Mouse (Mus musculus) intestine, embryonic 14.5 days (tissue): Measurements from ENCODE around the gene Nfib. TPM values are rescaled to one million over a fixed set of nuclear protein-coding genes. Genes with fewer than 3 reads are reported as not detected.

Source experiments
- ATAC-seq: fragments of 200-750 bp; cut with Nextera tagmentation; replicated peaks from 2 replicates; pipeline ENCODE4 v1.8.0; 2017; ENCODE audit warnings: low read depth, moderate number of reproducible peaks, moderate TSS enrichment, moderate library complexity; ENCODE audit not compliant: low FRiP score, low TSS enrichment
- DNase-seq: peaks from one replicate; pipeline ENCODE4 v3.0.0-alpha.2; 2018; ENCODE audit warnings: low spot score
- H3K27ac ChIP-seq: fragments of 300-500 bp; sonication (generic); 2 replicates; pipeline ENCODE4 v1.5.1; 2014; ENCODE audit warnings: low read depth, mild to moderate bottlenecking, control low read depth
- H3K27me3 ChIP-seq: fragments of 300-500 bp; sonication (generic); replicated peaks from 2 replicates; pipeline ENCODE4 v1.6.1; 2014; ENCODE audit warnings: low read length, control low read depth; ENCODE audit not compliant: control insufficient read depth, insufficient read depth
- H3K36me3 ChIP-seq: fragments of 300-500 bp; sonication (generic); 2 replicates; pipeline ENCODE4 v1.6.1; 2014; ENCODE audit warnings: low read length, control low read depth; ENCODE audit not compliant: control insufficient read depth, insufficient read depth
- H3K4me1 ChIP-seq: fragments of 300-500 bp; sonication (generic); replicated peaks from 2 replicates; pipeline ENCODE4 v1.6.1; 2014; ENCODE audit warnings: low read length, control low read depth, mixed read lengths; ENCODE audit not compliant: control insufficient read depth, insufficient read depth
- H3K4me2 ChIP-seq: fragments of 300-500 bp; sonication (generic); 2 replicates; pipeline ENCODE4 v1.6.1; 2014; ENCODE audit warnings: low read length
- H3K4me3 ChIP-seq: fragments of 300-500 bp; sonication (generic); 2 replicates; pipeline ENCODE4 v1.5.1; 2014; ENCODE audit warnings: low read depth, low read length, control low read depth, mixed read lengths
- H3K9ac ChIP-seq: fragments of 300-500 bp; sonication (generic); 2 replicates; pipeline ENCODE4 v1.6.1; 2014; ENCODE audit warnings: mild to moderate bottlenecking, low read length
- H3K9me3 ChIP-seq: fragments of 300-500 bp; sonication (generic); 2 replicates; pipeline ENCODE4 v1.6.1; 2016; ENCODE audit warnings: low read length, control low read depth; ENCODE audit not compliant: control insufficient read depth
- whole genome bisulfite sequencing: fragments of 180-500 bp; shearing (Covaris S2); extraction: QIAGEN DNeasy Blood & Tissue Kit; methylation state at CpG from one replicate; pipeline ENCODE4 v1.1.7; 2014; 5-methylcytosine and 5-hydroxymethylcytosine counted together
- polyA plus RNA-seq: library from polyadenylated mRNA; unstranded; fragments of >200 nt; fragmentation: Nextera tagmentation; extraction: Ambion mirVana; gene quantifications from 2 replicates; pipeline ENCODE4 v1.2.1, GENCODE M21; 2014

Gene Nfib
- polyA plus RNA-seq, 1 experiment from 2014 or later = 61.7 TPM

DNA sequence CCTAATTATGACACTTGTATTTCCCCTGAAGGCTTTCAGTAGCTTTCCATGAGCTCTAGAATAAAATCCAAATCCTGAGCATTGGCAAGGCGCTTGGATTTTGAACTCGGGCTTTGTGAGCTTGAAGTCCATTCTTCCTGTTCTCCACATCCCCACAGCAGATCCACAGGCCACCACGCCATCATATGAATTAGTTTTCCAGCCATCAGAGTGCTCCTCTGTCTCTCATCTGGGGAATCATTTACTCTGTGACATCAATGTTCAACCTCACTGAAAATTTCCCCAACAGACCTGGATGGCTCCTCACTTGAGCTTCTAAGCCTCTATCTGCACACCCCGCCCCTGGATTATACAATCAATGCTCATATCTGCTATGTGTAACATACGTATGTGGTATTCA is 262.1 kb downstream of the Nfib start:
- Histone ChIP-seq H3K4me3 (no peak overlapping the region), H3K27ac (0 out of 2 replicates have a peak overlapping the region, but pooled peaks have one; percentile 36), H3K9me3 (no peaks in the 10 kb centered on the region), H3K4me2 (no peak overlapping the region), H3K9ac (no peak overlapping the region), H3K36me3 (no peaks in the 10 kb centered on the region), H3K4me1 (peaks cover 41% of the 10 kb centered on the region), H3K27me3 (no peaks in the 10 kb centered on the region)
- DNase-seq (no peak), ATAC-seq (no peak)
- 86% methylated on average over 5 of the region's 5 CpGs for WGBS

- 43% methylated on average over 5 of the region's 5 CpGs for WGBS
- Histone ChIP-seq H3K9ac (no peak overlapping the region), H3K4me2 (no peak overlapping the region), H3K9me3 (no peaks in the 10 kb centered on the region), H3K27me3 (no peaks in the 10 kb centered on the region), H3K27ac (no peak overlapping the region), H3K4me3 (no peak overlapping the region), H3K4me1 (peaks cover 45% of the 10 kb centered on the region), H3K36me3 (no peaks in the 10 kb centered on the region)
- ATAC-seq = no peak
- DNase-seq = no peak
These were observed 262.5 kb downstream of the Nfib start for GRCm38 (mm10) chr4:82443003-82443402.

- Histone ChIP-seq H3K9ac (no peak overlapping the region), H3K4me1 (peaks cover 44% of the 10 kb centered on the region), H3K4me2 (no peak overlapping the region), H3K27ac (no peak overlapping the region), H3K9me3 (no peaks in the 10 kb centered on the region), H3K27me3 (no peaks in the 10 kb centered on the region), H3K36me3 (no peaks in the 10 kb centered on the region), H3K4me3 (no peak overlapping the region)
- 61% methylated on average over 2 of the region's 2 CpGs for WGBS
- ATAC-seq (no peak), DNase-seq (no peak)
These were observed 264.9 kb downstream of the Nfib start for GRCm38 (mm10) chr4:82440606-82441005.

GRCm38 (mm10) chr4:82439813-82440212 is 265.7 kb downstream of the Nfib start:
- DNase-seq = no peak
- no peak overlapping the region for H3K27ac ChIP-seq
- no peaks in the 10 kb centered on the region for H3K36me3 ChIP-seq
- no peak for ATAC-seq
- H3K4me2 ChIP-seq = no peak overlapping the region
- H3K27me3 ChIP-seq = no peaks in the 10 kb centered on the region
- H3K9me3 ChIP-seq = no peaks in the 10 kb centered on the region
- peaks cover 52% of the 10 kb centered on the region for H3K4me1 ChIP-seq
- H3K4me3 ChIP-seq = no peak overlapping the region
- H3K9ac ChIP-seq = no peak overlapping the region
- WGBS = 28% methylated on average over 8 of the region's 8 CpGs

DNA sequence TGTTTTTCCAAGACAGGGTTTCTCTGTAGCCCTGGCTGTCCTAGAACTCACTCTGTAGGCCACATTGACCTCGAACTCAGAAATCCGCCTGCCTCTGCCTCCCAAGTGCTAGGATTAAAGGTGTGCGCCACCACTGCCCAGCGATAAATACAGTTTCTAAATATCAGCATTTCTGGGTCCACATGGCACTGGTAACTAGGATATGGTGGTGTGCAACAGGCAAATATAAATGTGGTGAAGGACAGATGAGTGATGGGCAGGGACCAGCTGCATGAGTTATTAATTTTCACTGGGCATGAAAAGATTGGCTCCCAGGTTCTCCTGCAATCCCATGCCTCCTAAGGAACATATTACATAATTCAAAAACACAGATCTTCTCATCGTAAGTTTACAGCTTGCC is 266.9 kb downstream of the Nfib start:
- Histone ChIP-seq H3K27me3 (no peaks in the 10 kb centered on the region), H3K4me1 (peaks cover 54% of the 10 kb centered on the region), H3K27ac (no peak overlapping the region), H3K4me2 (no peak overlapping the region), H3K36me3 (no peaks in the 10 kb centered on the region), H3K4me3 (no peak overlapping the region), H3K9ac (no peak overlapping the region), H3K9me3 (no peaks in the 10 kb centered on the region)
- no peak for DNase-seq
- no peak for ATAC-seq
- 92% methylated on average over 5 of the region's 5 CpGs for WGBS

- peaks cover 48% of the 10 kb centered on the region for H3K4me1 ChIP-seq
- WGBS = 68% methylated on average over 12 of the region's 12 CpGs
- H3K4me3 ChIP-seq = no peak overlapping the region
These were observed 267.8 kb downstream of the Nfib start for GRCm38 (mm10) chr4:82437533-82438318.

GRCm38 (mm10) chr4:82436656-82437055 is 268.9 kb downstream of the Nfib start:
- no peaks in the 10 kb centered on the region for H3K27me3 ChIP-seq
- WGBS = 73% methylated on average over 2 of the region's 2 CpGs
- no peaks in the 10 kb centered on the region for H3K36me3 ChIP-seq
- no peak overlapping the region for H3K4me2 ChIP-seq
- no peak overlapping the region for H3K9ac ChIP-seq
- peaks cover 46% of the 10 kb centered on the region for H3K4me1 ChIP-seq
- H3K4me3 ChIP-seq = no peak overlapping the region
- ATAC-seq (no peak), DNase-seq (no peak)
- H3K27ac ChIP-seq = peak overlapping the region; percentile 43; the same call in 1 of the 2 replicates
- H3K9me3 ChIP-seq = no peaks in the 10 kb centered on the region

More at GRCm38 (mm10) chr4:82437533-82438318, 267.8 kb downstream of the Nfib start:
- H3K4me2 ChIP-seq = no peak overlapping the region
- no peaks in the 10 kb centered on the region for H3K9me3 ChIP-seq
- DNase-seq (no peak), ATAC-seq (no peak)
- H3K9ac ChIP-seq = no peak overlapping the region
- no peaks in the 10 kb centered on the region for H3K27me3 ChIP-seq
- H3K27ac ChIP-seq = peak overlapping the region; percentile 47
- H3K36me3 ChIP-seq = no peaks in the 10 kb centered on the region

DNA sequence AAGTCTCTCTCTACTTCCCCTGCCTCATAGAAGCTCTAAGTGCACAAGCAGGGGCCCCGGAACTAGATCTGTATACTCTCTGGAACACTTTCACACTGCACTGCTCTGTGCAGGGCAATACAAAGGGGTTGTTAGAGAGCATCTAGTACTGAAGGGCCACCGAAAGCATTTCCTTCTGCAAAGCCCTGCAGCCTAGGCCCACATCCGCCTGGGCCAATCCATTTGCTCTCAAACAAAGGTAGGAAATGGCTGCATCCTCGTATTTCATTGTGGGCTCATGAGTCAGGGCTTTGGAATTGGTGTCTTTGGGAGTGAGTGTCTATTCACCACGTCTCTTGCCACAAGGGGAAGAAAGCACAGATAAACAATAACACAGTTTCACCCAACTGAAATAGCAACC is 269.8 kb downstream of the Nfib start:
- ATAC-seq (no peak), DNase-seq (no peak)
- H3K27me3 ChIP-seq = no peaks in the 10 kb centered on the region
- no peak overlapping the region for H3K9ac ChIP-seq
- no peak overlapping the region for H3K4me2 ChIP-seq
- WGBS = 51% methylated on average over 5 of the region's 5 CpGs
- H3K9me3 ChIP-seq = no peaks in the 10 kb centered on the region
- H3K4me1 ChIP-seq = peaks cover 40% of the 10 kb centered on the region
- no peaks in the 10 kb centered on the region; the same call in 1 of the 2 replicates for H3K36me3 ChIP-seq
- no peak overlapping the region for H3K4me3 ChIP-seq
- H3K27ac ChIP-seq = peak overlapping the region; percentile 3; the same call in 1 of the 2 replicates
